Mouse (Mus musculus) kidney, adult 8-10 months (tissue): ENCODE data around the gene Josd1.

ENCODE experiments used
- DNase-seq, 2 experiments: peaks; one replicate each; pipeline ENCODE4 v3.0.0; 2022

The Josd1 gene

GRCm38 (mm10) chr15:79687646-79688267 is at the start of gene Josd1:
Gene Josd1, minus strand, starts transcription at chr15:79687919.
- DNase-seq: peak; percentile 95 to 96

DNA sequence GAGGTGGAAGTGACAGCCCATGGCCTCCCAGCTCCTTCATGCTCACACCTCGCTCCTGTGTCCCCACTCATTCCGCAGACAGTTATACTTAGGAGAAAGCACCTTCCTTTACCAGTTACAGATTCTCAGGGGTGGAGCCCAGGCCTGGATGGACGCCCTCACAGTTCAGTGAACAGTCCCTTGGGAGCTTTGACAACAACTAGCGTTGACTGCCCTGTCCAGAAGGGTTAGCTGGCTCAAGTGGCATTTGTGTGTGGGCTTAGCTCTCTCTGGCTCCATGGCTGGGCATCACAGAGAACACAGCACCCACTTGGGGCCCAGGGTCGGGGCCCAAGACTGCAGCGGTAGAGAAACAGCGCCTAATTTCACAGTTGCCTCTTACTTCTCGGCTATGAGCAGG is 46.6 kb upstream of the Josd1 start:
- no peak for DNase-seq

- no peak for DNase-seq
Measured at GRCm38 (mm10) chr15:79733640-79734039, 45.9 kb upstream of the Josd1 start.

DNA sequence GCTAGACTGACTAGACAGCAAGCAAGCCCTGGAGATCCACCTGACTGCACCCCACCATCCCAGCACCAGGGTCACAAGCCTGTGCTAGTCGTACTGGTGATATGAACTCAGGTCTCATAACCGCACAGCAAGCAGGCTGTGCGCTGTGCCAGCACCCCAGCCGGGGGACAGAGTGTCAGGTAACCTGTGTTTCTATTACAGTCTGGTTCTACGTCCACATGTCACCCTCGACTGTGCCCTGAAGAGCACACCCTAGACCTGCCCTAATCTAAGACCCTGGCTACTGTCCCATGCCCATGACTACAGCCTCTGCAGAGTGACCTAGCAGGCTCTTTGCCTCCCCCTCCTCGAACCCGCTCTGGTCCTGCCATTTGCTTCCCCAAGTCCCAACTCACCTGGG is 45.5 kb upstream of the Josd1 start:
- no peak for DNase-seq

DNA sequence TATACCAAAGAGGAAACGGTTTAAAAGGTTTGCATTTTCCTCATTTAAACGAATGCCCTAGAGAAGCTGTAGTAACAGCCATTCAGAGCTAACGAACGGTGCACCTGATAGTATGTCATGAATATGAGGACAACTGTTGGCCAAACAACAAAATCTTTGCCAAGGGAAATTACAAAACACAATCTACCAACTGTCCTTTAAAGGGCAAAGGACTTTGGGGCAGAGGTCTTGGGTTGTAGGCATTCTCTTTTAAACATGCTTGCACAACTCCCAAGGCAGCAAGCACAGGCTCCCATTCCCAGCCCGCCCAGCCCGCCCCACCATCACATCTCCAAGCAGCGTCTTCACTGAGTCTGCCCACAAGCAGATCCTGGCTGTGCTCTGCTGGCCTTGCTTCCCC is 43.8 kb upstream of the Josd1 start:
- DNase-seq: no peak

GRCm38 (mm10) chr15:79728731-79729388 is 41.1 kb upstream of the Josd1 start:
- no peak for DNase-seq

GRCm38 (mm10) chr15:79728311-79728710 is 40.6 kb upstream of the Josd1 start:
- no peak for DNase-seq

GRCm38 (mm10) chr15:79727840-79728239 is 40.1 kb upstream of the Josd1 start:
- DNase-seq: no peak

DNA sequence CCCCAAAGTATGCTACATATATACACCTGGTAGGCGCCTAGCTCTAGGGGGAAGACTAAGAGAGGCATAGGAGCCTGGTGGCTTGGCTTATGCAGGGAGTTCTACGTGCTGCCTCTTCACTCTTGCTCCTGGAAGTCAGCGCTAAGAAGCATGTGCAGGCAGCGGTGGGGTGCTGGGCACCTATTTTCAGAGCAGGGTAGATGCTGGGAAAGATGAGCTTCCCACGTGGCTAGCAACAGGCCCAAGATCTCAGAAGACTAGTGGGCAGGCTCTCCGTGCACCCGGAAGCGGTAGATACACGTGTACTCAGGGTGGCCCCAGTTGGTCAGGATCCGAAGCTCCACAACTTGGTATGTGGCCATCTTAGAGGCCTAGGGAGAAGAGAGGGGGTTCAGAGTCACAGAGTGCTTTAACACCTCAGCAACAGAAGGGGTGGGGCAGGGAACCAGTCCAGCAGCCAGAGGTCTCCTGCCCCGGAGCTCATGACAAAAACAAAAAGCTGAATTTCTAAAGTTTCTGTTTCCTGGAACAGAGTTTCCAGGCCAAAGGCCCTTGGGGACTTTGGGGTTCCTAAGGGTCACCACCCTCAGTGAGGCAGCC is 37.6 kb upstream of the Josd1 start:
- no peak for DNase-seq

DNA sequence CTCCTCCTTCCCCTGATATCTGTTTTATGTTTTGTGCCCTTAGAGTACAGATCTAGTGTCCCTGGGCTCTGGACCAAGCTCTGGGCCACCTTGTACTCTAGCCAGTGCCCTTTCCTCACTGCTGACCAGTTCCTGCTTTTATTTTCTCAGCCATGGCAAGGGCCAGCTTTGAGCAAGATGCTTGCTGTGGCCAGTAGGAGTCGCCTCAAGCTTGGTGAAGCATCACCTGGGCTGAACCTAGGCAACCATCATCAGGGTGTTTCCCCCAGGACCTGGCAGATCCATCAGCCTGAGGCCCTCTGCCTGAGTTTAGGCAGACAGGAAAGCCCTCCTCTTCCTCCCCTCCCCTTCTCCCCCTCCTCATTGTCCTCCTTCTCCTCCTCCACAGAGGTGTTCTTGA is 35.7 kb upstream of the Josd1 start:
- peak; percentile 60 to 64 for DNase-seq

- no peak for DNase-seq
Measured at GRCm38 (mm10) chr15:79720796-79721195, 33.1 kb upstream of the Josd1 start.

GRCm38 (mm10) chr15:79720267-79720666 is 32.5 kb upstream of the Josd1 start:
- DNase-seq: no peak

- DNase-seq: no peak
Measured at GRCm38 (mm10) chr15:79716710-79717109, 29.0 kb upstream of the Josd1 start.

DNA sequence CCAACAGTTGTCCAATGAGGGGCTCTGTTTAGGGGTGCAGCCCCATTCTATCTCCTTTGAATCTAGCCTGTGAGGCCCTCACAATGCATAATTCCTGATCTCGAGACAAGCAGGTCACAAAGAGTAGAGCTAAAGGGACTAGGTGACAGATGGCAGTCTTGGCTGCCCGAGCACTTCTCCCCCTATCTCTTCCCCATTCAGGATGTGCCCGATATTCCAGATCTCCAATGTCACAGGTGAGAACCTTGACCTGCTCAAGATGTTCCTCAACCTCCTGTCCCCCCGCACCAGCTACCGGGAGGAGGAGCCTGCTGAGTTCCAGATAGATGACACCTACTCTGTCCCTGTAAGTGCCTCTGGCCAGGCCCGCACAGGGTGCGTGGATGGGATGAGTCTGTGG is 27.9 kb upstream of the Josd1 start:
- no peak for DNase-seq

- no peak for DNase-seq
Measured at GRCm38 (mm10) chr15:79708229-79708822, 20.6 kb upstream of the Josd1 start.

DNA sequence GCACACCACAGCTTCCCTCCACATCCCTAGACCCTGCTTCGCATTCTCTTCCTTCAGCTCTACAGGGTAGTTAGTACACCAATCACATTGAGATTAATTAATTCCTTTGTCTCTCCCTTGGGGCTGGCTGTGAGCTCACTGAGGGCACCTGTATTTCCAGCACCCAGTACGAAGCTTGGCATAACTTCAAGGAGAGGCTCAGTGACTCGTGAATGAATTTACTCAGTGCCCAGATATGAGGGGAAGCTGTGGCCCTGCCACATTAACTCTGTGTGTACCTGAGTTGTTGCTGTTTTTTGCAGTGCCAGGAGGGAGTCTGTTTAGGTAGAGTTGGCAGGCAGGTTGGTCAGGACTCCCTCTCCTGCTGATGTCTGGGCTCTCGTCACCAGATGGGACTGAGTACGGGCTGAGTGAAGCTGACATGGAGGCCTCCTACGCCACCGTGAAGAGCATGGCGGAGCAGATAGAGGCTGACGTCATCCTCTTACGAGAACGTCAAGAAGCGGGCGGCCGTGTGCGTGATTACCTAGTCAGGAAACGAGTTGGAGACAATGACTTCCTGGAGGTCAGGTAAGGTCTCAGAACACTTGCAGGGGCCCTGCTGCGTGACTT is 19.0 kb upstream of the Josd1 start:
- DNase-seq: peak in 1 of 2 experiments; percentile 52

- DNase-seq: no peak
Measured at GRCm38 (mm10) chr15:79697558-79698187, 10.0 kb upstream of the Josd1 start.

- DNase-seq: peak; percentile 52 to 66
Measured at GRCm38 (mm10) chr15:79697011-79697410, 9.3 kb upstream of the Josd1 start.

DNA sequence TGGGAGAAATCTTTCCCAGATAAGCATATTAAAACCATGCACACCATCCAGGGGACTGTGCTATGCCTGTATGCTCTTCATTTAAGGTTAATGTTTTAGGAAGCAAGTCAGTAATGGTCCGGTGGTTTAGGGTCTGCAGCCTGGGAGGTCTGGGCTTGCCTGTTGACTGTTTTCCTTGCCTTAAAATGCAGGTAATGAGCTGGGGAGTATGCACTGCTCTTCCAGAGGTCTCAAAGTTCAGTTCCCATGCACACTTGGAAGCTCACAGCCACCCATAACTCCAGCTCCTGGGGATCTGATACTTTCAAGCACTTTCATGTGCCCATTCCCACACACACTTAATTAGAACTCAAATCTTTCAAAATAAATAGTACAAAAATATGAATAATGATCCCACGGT is 8.8 kb upstream of the Josd1 start:
- peak in 1 of 2 experiments; percentile 51 for DNase-seq

GRCm38 (mm10) chr15:79695516-79695915 is 7.8 kb upstream of the Josd1 start:
- DNase-seq: no peak

DNA sequence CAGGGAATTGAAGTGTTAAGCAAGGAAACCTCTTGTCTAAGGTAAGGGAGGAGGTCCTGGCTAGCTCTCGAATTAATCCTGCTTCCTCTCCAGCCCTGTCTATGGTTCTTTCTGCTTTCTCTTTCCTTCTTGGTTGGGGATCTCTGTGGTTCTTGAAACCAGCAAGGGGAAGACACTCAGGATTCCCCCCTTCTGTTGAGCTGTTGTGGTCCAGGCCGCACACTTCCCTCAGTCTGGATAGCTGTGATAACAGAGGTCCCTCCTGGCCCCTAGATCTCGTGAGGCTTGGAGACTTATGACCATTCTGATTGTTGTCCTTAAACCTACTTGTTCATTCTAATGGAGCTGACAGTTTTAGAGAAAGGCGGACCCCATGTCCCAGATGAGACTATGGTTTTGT is 6.8 kb upstream of the Josd1 start:
- no peak for DNase-seq

GRCm38 (mm10) chr15:79693740-79694139 is 6.0 kb upstream of the Josd1 start:
- DNase-seq: no peak

DNA sequence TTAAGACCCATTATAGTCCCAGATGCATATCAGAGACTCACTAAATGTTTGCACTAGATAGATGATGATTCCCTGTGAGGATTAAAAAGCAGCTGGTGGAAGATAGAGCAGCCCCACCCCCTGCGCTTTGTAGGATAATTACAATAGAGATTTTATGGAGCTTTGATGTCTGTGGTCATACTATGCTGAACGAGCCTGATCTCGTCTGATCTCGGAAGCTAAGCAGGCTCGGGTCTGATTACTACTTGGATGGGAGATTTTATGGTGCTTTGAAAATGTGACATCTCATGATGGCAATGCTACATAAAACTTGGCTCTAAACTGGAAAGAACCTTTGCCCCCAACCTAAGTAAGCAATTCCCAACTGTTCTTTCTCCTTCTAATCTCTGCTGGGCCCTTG is 4.6 kb upstream of the Josd1 start:
- DNase-seq: no peak
